Mouse (Mus musculus): ENCODE measurements around the gene Syt14. TPM values are rescaled to one million over a fixed set of nuclear protein-coding genes. Genes with fewer than 3 reads are reported as not detected.

Gene Syt14
- total RNA-seq, 2 experiments from 2014 or later = 23.4 to 24.2 TPM

DNA sequence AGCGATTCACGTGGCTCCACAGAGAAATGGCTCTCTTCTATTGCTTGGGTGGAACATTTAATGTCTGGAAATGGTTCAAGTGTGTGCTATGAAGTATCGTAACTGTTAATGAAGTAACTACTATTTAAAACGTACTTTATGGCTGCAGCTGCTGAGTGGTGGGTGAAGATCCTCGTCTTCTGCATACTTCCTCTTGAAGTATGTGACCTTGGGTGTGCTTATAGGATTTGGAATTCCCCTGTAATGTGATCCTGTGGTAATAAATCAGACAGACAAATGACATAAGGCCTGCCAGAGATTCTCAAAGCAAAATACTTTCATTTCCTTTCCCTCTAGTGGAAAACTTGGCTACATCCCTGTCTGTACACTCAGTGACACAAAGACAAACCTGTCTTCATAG is 186.0 kb downstream of the Syt14 start:
- DNase-seq (ENCODE audit: extremely low spot score in 1 of 2, low spot score in 2 of 2) = no peak
- intact Hi-C loops (cut with DNase I) = no loop called here

DNA sequence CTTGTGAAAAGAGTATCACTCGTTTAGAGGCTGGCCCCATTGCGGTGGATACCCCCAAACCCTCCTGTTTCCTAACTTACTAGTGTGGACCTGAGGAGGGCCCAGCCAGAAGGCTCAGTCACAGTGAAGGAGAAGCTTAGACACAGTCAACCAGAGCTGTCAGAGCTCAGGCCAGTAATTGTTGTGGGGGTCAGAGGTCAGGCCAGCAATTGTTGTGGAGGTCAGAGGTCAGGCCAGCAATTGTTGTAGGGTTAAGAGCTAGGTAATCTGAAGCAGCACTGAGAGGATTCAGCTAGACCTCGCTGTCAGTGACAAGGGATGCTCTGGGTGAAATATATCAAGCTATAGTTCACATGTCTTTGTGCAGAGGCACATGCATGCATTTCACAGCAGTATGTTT is 188.3 kb downstream of the Syt14 start:
- no peak for DNase-seq (ENCODE audit: extremely low spot score in 1 of 2, low spot score in 2 of 2)
- intact Hi-C loops (cut with DNase I) = no loop called here

Other genes starting within 250 kb of the Syt14 start
- gene Sertad4, start 180.0 kb downstream of the Syt14 start, total RNA-seq (2021) = 10 to 100 TPM; 27.3 to 30.3 TPM
- 10 to 100 TPM; 15.0 to 17.8 TPM for gene Diexf, start 94.5 kb upstream of the Syt14 start, total RNA-seq (2021)
- gene Irf6, start 117.3 kb upstream of the Syt14 start, total RNA-seq (2021) = 1 to 10 TPM; 1.8 to 2.8 TPM
- 1 to 10 TPM; 4.6 to 5.4 TPM for gene A130010J15Rik, start 132.3 kb upstream of the Syt14 start, total RNA-seq (2021)
- 1 to 10 TPM; 1.8 to 3.0 TPM for gene Traf3ip3, start 165.9 kb upstream of the Syt14 start, total RNA-seq (2021)
- gene Lamb3, start 171.9 kb upstream of the Syt14 start, total RNA-seq (2021) = 1 to 10 TPM; 1.4 to 2.1 TPM
- 10 to 100 TPM; 15.6 to 16.5 TPM for gene Hsd11b1, start 228.3 kb upstream of the Syt14 start, total RNA-seq (2021)
- 1 to 10 TPM; 4.7 to 6.2 TPM for gene G0s2, start 237.4 kb upstream of the Syt14 start, total RNA-seq (2021)

Measured in left cerebral cortex, postnatal 10 days (tissue).